Mouse (Mus musculus): ENCODE measurements around the gene Slc7a5. TPM values are rescaled to one million over a fixed set of nuclear protein-coding genes. Genes with fewer than 3 reads are reported as not detected.

Slc7a5 gene
- polyA plus RNA-seq, 1 experiment from 2014 or later: 34.7 TPM

DNA sequence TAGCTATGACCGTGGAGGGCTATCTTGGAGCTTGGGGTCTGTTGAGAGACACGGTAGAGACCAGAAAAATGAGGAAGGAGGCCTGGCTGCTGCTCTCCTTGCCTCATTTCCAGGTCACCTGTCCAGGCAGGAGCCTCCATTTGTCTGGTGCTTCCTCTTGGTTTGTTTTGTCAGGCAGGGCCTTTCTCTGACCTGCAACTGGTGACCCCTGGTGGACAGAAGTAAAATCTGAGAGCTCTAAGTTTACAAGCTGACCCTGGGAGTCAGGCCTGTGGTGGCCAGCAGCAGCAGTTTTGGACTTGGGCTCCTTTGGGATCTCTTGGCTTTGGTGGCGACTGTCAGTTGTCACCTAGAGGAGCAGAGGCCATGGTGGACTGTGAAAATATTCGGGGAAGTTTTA is 27.0 kb upstream of the Slc7a5 start:
- Histone ChIP-seq H3K9ac (peak overlapping the region; percentile 38; the same call in 1 of the 2 replicates), H3K27ac (peak overlapping the region; percentile 90), H3K4me1 (peaks cover 24% of the 10 kb centered on the region), H3K27me3 (no peaks in the 10 kb centered on the region), H3K4me2 (no peak overlapping the region), H3K9me3 (no peaks in the 10 kb centered on the region), H3K4me3 (replicated peaks) (no peak overlapping the region), H3K36me3 (replicated peaks) (no peaks in the 10 kb centered on the region)
- 40% methylated on average over 4 of the region's 4 CpGs for WGBS
- ATAC-seq (ENCODE audit: low FRiP score): no peak

DNA sequence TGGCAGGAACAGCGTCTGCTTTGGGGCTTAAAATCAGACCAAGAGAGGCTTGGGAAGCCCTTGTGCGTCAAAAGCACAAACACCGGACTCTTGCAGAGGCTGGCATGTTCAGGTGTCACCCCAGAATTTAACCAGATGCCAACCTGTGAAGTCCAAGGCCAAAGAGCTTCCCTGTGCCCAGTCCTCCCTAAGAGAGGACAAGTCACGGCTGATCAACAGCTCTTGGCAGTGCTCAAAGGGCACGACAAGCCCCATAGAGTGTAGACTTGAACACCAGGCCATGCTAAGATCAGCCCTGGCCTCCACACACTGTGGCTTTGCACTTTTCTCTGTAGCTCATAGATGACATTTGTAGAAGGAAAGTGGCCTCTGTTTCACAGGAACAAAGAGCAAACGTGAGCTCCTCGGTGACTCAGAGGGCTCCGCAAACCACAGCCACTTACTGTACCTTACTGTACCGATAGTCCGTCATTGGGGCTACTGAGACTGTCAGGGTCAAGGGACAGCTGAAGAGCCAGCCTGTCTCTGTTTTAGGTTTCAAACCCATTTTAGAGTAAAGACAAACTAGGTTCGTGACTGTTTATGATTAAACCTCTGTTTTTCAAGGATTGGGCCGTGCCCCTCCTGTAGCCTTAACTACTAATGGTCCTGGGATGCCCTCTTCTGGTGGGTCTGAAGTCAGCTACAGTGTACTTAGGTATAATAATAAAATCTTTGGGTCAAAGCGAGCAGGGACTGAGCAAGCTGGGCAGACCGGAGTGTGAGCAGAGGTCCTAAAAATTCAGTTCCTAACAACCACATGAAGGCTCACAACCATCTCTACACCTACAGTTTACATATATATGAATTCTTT is 25.4 kb upstream of the Slc7a5 start:
- Histone ChIP-seq H3K9ac (no peak overlapping the region), H3K27me3 (no peaks in the 10 kb centered on the region), H3K4me3 (replicated peaks) (no peak overlapping the region), H3K4me1 (peaks cover 24% of the 10 kb centered on the region), H3K9me3 (no peaks in the 10 kb centered on the region), H3K27ac (no peak overlapping the region), H3K4me2 (no peak overlapping the region), H3K36me3 (replicated peaks) (no peaks in the 10 kb centered on the region)
- WGBS: 87% methylated on average over 14 of the region's 14 CpGs
- no peak for ATAC-seq (ENCODE audit: low FRiP score)

DNA sequence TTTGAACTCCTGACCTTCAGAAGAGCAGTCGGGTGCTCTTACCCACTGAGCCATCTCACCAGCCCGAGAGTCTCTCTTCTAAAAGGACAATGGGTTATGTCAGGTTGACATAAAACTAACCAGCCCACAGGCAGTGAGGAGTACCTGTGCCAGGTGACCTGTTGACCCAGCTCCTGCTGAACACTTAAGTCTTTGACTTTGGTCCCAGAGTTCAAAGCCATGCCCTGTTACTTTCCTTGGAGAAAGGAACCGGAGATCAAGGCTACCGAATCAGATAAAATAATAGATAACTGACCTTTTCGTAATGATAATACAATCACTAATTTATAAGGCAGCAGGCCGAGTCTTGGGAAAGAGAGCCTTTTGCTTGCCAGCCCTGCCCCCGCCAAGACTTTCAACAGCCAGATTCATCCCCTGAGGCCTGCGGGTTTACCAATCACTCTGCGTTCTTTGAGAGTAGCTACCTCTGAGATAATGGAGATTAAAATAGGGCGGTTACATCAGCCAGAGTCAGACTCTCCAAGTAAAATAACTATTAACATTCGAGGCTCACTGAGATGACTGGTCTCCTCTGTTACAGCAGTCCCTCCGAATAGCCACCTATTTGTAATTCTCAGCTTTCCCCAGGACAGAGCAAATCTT is 24.7 kb upstream of the Slc7a5 start:
- H3K9ac ChIP-seq: no peak overlapping the region
- H3K9me3 ChIP-seq: no peaks in the 10 kb centered on the region
- no peak overlapping the region for H3K4me3 ChIP-seq (replicated peaks)
- ATAC-seq (ENCODE audit: low FRiP score): no peak
- H3K36me3 ChIP-seq (replicated peaks): no peaks in the 10 kb centered on the region
- no peak overlapping the region for H3K27ac ChIP-seq
- no peak overlapping the region for H3K4me2 ChIP-seq
- H3K27me3 ChIP-seq: no peaks in the 10 kb centered on the region
- H3K4me1 ChIP-seq: peaks cover 24% of the 10 kb centered on the region
- WGBS: 69% methylated on average over 12 of the region's 12 CpGs

DNA sequence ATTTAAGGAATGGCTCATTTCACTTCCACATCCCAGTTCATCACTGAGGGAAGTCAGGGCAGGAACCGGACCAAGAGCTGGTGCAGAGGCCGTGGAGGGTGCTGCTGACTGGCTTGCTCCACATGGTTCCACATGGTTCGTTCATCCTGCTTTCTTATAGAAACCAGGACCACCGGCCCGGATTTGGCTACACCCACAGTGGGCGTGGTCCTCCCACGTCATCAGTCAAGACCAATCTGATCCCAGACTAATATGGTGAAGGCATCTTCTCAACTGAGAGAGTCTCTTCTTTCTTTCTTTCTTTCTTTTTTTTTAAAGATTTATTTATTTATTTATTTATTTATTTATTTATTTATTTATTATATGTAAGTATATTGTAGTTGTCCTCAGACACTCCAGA is 24.1 kb upstream of the Slc7a5 start:
- Histone ChIP-seq H3K36me3 (replicated peaks) (no peaks in the 10 kb centered on the region), H3K9me3 (no peaks in the 10 kb centered on the region), H3K4me3 (replicated peaks) (no peak overlapping the region), H3K27me3 (no peaks in the 10 kb centered on the region), H3K4me1 (peaks cover 24% of the 10 kb centered on the region), H3K9ac (no peak overlapping the region), H3K27ac (no peak overlapping the region), H3K4me2 (no peak overlapping the region)
- ATAC-seq (ENCODE audit: low FRiP score): no peak
- WGBS: 88% methylated on average over 7 of the region's 7 CpGs

DNA sequence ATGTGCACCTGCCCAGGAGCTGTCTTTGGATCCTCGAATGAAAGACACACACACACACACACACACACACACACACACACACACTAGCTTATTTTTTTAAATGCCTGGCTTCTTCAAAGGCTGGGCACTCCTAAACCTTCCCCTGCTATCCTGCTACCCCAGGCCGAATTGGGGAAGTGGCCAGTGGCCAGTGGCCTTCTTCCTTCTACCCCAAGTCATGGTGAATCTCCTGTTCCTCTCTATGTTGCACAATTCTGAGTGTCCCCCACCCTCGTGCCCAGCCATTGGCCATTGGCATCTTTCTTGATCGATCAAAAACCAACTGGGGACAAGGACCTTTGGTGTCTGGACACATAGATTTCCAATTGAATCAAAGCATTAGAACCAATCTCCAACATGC is 22.6 kb upstream of the Slc7a5 start:
- Histone ChIP-seq H3K9ac (no peak overlapping the region), H3K4me1 (peaks cover 9% of the 10 kb centered on the region), H3K4me2 (no peak overlapping the region), H3K27me3 (no peaks in the 10 kb centered on the region), H3K9me3 (no peaks in the 10 kb centered on the region), H3K36me3 (replicated peaks) (no peaks in the 10 kb centered on the region), H3K27ac (no peak overlapping the region), H3K4me3 (replicated peaks) (no peak overlapping the region)
- 85% methylated on average over 4 of the region's 4 CpGs for WGBS
- no peak for ATAC-seq (ENCODE audit: low FRiP score)

DNA sequence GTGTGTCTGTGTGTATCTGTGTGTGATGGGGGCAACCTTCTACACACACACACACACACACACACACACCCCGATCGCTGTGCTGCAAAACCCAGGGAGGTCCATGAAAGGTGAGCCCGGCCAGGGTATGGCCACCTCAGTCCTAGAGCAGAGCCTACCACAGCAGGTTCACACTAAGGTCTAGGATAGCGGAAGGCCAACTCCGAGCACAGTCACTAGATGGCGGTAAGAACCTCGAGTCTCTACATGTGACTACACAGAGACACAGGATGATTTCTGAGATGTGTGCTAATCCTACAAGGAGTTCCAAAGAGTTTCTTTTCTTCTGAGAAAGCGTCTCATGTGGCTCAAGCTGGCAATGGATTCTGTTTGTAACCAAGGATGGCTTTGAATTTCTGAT is 19.8 kb upstream of the Slc7a5 start:
- Histone ChIP-seq H3K36me3 (replicated peaks) (no peaks in the 10 kb centered on the region), H3K27me3 (no peaks in the 10 kb centered on the region), H3K4me2 (no peak overlapping the region), H3K9me3 (no peaks in the 10 kb centered on the region), H3K4me3 (replicated peaks) (no peak overlapping the region), H3K4me1 (no peaks in the 10 kb centered on the region; the same call in none of the 2 replicates), H3K27ac (no peak overlapping the region), H3K9ac (no peak overlapping the region)
- 46% methylated on average over 8 of the region's 8 CpGs for WGBS
- 0 out of 2 replicates have a peak, but pooled peaks have one; percentile 51 for ATAC-seq (ENCODE audit: low FRiP score)

DNA sequence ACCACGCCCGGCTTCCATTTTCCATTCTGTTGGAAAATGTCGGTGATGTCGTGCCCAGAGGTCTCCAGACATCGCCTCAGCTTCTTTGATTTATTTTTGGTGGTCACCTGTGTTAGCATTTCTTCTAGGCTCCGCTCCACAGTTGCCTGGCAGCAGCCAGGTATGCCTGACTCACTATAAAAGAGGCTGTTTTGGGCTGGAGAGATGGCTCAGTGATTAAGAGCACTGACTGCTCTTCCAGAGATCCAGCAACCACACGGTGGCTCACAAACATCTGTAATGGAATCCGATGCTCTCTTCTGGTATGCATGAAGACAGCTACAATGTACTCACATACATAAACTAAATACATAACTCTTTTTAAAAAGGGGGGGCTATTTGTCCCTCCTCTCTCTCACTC is 18.8 kb upstream of the Slc7a5 start:
- ATAC-seq (ENCODE audit: low FRiP score): no peak
- Histone ChIP-seq H3K4me3 (replicated peaks) (no peak overlapping the region), H3K36me3 (replicated peaks) (no peaks in the 10 kb centered on the region), H3K9ac (no peak overlapping the region), H3K27ac (no peak overlapping the region), H3K4me1 (no peaks in the 10 kb centered on the region; the same call in none of the 2 replicates), H3K4me2 (no peak overlapping the region), H3K27me3 (no peaks in the 10 kb centered on the region), H3K9me3 (no peaks in the 10 kb centered on the region)
- WGBS: 67% methylated on average over 8 of the region's 8 CpGs

DNA sequence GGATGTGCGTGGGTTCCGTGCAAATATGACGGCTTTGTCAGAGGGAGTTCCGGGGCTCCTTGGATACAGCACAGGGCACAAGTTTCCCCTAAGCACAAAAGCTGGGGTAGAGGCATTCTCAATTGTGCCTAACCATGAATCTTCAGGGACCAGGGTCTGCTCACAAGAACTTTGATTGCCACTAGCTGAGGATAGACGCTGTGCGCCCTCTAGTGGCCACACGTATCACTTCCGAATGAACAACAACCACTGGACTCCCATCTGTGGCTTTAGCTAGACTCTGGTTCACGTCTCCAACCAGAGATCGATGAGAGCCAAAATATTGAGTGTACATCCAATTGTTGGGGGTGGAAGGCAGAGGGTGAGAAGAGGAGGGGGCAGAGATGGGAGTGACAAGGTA is 18.1 kb upstream of the Slc7a5 start:
- Histone ChIP-seq H3K9me3 (no peaks in the 10 kb centered on the region), H3K4me2 (no peak overlapping the region), H3K9ac (no peak overlapping the region), H3K36me3 (replicated peaks) (no peaks in the 10 kb centered on the region), H3K27me3 (no peaks in the 10 kb centered on the region), H3K4me1 (no peaks in the 10 kb centered on the region; the same call in none of the 2 replicates), H3K27ac (no peak overlapping the region), H3K4me3 (replicated peaks) (no peak overlapping the region)
- no peak for ATAC-seq (ENCODE audit: low FRiP score)
- 29% methylated on average over 10 of the region's 10 CpGs for WGBS

DNA sequence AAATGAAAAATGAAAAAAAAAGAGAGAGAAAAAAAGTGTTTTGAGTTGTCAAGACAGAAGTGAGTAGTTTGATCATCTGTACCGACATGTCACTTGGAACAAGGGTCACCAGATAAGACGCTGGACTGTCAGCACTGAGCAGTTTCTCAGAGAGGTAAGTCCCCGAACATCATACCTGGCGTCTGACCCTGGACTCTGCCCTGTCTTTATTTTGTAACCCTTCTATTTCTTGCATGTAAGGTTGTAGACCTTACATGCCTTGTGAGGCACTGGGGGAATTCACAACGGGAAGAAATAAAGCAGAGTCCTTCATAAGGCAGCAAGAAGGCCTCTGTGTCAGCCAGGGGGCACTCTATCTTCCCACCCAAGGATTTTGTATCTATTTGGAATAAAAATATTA is 17.2 kb upstream of the Slc7a5 start:
- 87% methylated on average over 5 of the region's 5 CpGs for WGBS
- no peaks in the 10 kb centered on the region for H3K36me3 ChIP-seq (replicated peaks)
- no peak overlapping the region for H3K4me3 ChIP-seq (replicated peaks)
- H3K9ac ChIP-seq: no peak overlapping the region
- no peak overlapping the region for H3K4me2 ChIP-seq
- no peak for ATAC-seq (ENCODE audit: low FRiP score)
- no peak overlapping the region for H3K27ac ChIP-seq
- H3K4me1 ChIP-seq: peaks cover 3% of the 10 kb centered on the region
- no peaks in the 10 kb centered on the region for H3K9me3 ChIP-seq
- H3K27me3 ChIP-seq: no peaks in the 10 kb centered on the region

DNA sequence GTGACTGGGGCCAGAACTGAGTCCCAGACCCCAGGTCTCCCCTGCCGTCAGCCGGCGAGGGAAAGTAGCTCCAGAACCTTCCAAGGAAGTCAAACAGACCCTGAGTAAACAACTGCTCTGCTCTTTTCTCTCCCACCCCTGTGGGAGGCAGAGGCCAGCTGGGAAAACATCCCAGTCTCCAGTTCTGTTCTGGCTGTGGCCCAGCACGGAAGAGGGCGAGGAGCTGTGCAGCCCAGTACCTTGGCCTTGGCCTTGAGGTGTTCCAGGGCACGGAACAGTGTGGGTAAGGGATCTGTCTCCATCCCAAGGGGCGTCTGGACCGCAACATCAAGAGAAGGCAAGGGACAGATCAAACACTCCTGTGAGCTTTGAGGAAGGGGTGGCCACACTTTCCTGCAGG is 14.6 kb upstream of the Slc7a5 start:
- no peaks in the 10 kb centered on the region for H3K27me3 ChIP-seq
- no peak overlapping the region for H3K9ac ChIP-seq
- peaks cover 6% of the 10 kb centered on the region for H3K4me1 ChIP-seq
- no peaks in the 10 kb centered on the region for H3K9me3 ChIP-seq
- no peak overlapping the region for H3K4me2 ChIP-seq
- H3K27ac ChIP-seq: no peak overlapping the region
- no peak overlapping the region for H3K4me3 ChIP-seq (replicated peaks)
- no peak for ATAC-seq (ENCODE audit: low FRiP score)
- 70% methylated on average over 8 of the region's 8 CpGs for WGBS
- H3K36me3 ChIP-seq (replicated peaks): no peaks in the 10 kb centered on the region

DNA sequence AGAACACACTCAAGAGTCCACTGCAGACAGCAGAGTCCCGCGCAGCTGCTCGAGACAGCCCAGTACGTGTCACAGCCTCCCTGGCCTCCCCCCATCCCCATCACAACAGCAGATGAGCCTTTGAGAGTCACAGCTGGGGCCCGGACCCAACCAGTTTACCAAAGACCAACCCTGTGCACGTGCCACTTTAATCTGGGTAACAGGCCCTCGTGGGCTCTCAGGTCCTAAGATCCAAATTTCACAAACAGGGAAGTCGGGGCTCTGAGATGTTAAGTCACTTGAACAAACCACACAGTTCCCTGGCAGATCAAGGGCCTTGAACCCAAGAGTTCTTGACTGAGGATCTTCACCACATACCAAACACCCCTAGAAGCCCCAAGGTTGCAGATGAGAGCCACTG is 14.1 kb upstream of the Slc7a5 start:
- H3K36me3 ChIP-seq (replicated peaks): no peaks in the 10 kb centered on the region
- no peak overlapping the region for H3K4me3 ChIP-seq (replicated peaks)
- 80% methylated on average over 8 of the region's 8 CpGs for WGBS
- H3K4me1 ChIP-seq: peaks cover 6% of the 10 kb centered on the region
- no peaks in the 10 kb centered on the region for H3K27me3 ChIP-seq
- no peaks in the 10 kb centered on the region for H3K9me3 ChIP-seq
- H3K9ac ChIP-seq: no peak overlapping the region
- no peak for ATAC-seq (ENCODE audit: low FRiP score)
- no peak overlapping the region for H3K27ac ChIP-seq
- H3K4me2 ChIP-seq: no peak overlapping the region

DNA sequence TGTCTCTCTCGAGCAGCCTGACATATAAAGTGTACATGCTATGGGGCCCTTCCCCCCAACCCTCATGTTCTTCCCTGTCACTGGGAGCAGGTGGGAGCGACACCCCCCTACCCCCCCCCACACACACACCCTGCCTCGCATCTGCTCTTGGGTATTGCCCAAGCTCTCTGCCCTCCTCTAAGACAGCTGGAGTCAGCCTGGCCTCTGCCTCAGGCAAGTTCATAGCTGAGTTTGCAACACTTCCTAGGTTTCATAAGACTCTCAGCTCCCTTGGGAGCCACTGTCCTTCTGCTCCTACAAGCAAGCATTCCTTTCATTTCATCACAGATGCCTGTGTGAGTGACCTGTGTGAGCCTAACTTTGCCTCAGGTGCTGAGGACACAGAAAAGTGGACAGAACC is 12.2 kb upstream of the Slc7a5 start:
- H3K4me1 ChIP-seq: peaks cover 6% of the 10 kb centered on the region; the same call in 1 of the 2 replicates

More for the DNA sequence above, 12.2 kb upstream of the Slc7a5 start:
- Histone ChIP-seq H3K27me3 (0 out of 2 replicates have a peak, but pooled peaks cover under 1% of the 10 kb centered on the region), H3K9ac (no peak overlapping the region), H3K4me2 (no peak overlapping the region), H3K4me3 (replicated peaks) (no peak overlapping the region), H3K36me3 (replicated peaks) (no peaks in the 10 kb centered on the region), H3K27ac (no peak overlapping the region), H3K9me3 (no peaks in the 10 kb centered on the region)
- no peak for ATAC-seq (ENCODE audit: low FRiP score)
- WGBS: 56% methylated on average over 3 of the region's 3 CpGs
